Mouse (Mus musculus) intestine, embryonic 14.5 days (tissue): ENCODE data around the gene Carmil1. TPM values are rescaled to one million over a fixed set of nuclear protein-coding genes. Genes with fewer than 3 reads are reported as not detected.

ENCODE experiments used
- ATAC-seq: fragments of 200-750 bp; cut with Nextera tagmentation; replicated peaks from 2 replicates; pipeline ENCODE4 v1.8.0; 2017; ENCODE audit warnings: low read depth, moderate number of reproducible peaks, moderate TSS enrichment, moderate library complexity; ENCODE audit not compliant: low FRiP score, low TSS enrichment
- DNase-seq: peaks from one replicate; pipeline ENCODE4 v3.0.0-alpha.2; 2018; ENCODE audit warnings: low spot score
- H3K27ac ChIP-seq: fragments of 300-500 bp; sonication (generic); 2 replicates; pipeline ENCODE4 v1.5.1; 2014; ENCODE audit warnings: low read depth, mild to moderate bottlenecking, control low read depth
- H3K27me3 ChIP-seq: fragments of 300-500 bp; sonication (generic); replicated peaks from 2 replicates; pipeline ENCODE4 v1.6.1; 2014; ENCODE audit warnings: low read length, control low read depth; ENCODE audit not compliant: control insufficient read depth, insufficient read depth
- H3K36me3 ChIP-seq: fragments of 300-500 bp; sonication (generic); 2 replicates; pipeline ENCODE4 v1.6.1; 2014; ENCODE audit warnings: low read length, control low read depth; ENCODE audit not compliant: control insufficient read depth, insufficient read depth
- H3K4me1 ChIP-seq: fragments of 300-500 bp; sonication (generic); replicated peaks from 2 replicates; pipeline ENCODE4 v1.6.1; 2014; ENCODE audit warnings: low read length, control low read depth, mixed read lengths; ENCODE audit not compliant: control insufficient read depth, insufficient read depth
- H3K4me2 ChIP-seq: fragments of 300-500 bp; sonication (generic); 2 replicates; pipeline ENCODE4 v1.6.1; 2014; ENCODE audit warnings: low read length
- H3K4me3 ChIP-seq: fragments of 300-500 bp; sonication (generic); 2 replicates; pipeline ENCODE4 v1.5.1; 2014; ENCODE audit warnings: low read depth, low read length, control low read depth, mixed read lengths
- H3K9ac ChIP-seq: fragments of 300-500 bp; sonication (generic); 2 replicates; pipeline ENCODE4 v1.6.1; 2014; ENCODE audit warnings: mild to moderate bottlenecking, low read length
- H3K9me3 ChIP-seq: fragments of 300-500 bp; sonication (generic); 2 replicates; pipeline ENCODE4 v1.6.1; 2016; ENCODE audit warnings: low read length, control low read depth; ENCODE audit not compliant: control insufficient read depth
- WGBS: fragments of 180-500 bp; shearing (Covaris S2); extraction: QIAGEN DNeasy Blood & Tissue Kit; methylation state at CpG from one replicate; pipeline ENCODE4 v1.1.7; 2014; 5-methylcytosine and 5-hydroxymethylcytosine counted together
- polyA plus RNA-seq: library from polyadenylated mRNA; unstranded; fragments of >200 nt; fragmentation: Nextera tagmentation; extraction: Ambion mirVana; gene quantifications from 2 replicates; pipeline ENCODE4 v1.2.1, GENCODE M21; 2014

Gene Carmil1
- polyA plus RNA-seq, 1 experiment from 2014 or later, result 43.5 TPM

- DNase-seq, result no peak
- WGBS, result 92% methylated on average over 5 of the region's 5 CpGs
- no peak overlapping the region for H3K4me3 ChIP-seq
Observed at GRCm38 (mm10) chr13:24146541-24146940, 134.1 kb downstream of the Carmil1 start.

GRCm38 (mm10) chr13:24144858-24145257 is 135.7 kb downstream of the Carmil1 start:
- H3K36me3 ChIP-seq, result peaks cover 12% of the 10 kb centered on the region; the same call in 1 of the 2 replicates
- no peak overlapping the region for H3K27ac ChIP-seq
- ATAC-seq (no peak), DNase-seq (no peak)
- H3K4me2 ChIP-seq, result no peak overlapping the region
- WGBS, result 63% methylated on average over 4 of the region's 4 CpGs
- H3K9me3 ChIP-seq, result no peaks in the 10 kb centered on the region
- no peaks in the 10 kb centered on the region for H3K27me3 ChIP-seq
- no peaks in the 10 kb centered on the region for H3K4me1 ChIP-seq
- H3K4me3 ChIP-seq, result no peak overlapping the region
- H3K9ac ChIP-seq, result no peak overlapping the region

More at GRCm38 (mm10) chr13:24146541-24146940, 134.1 kb downstream of the Carmil1 start:
- Histone ChIP-seq H3K4me1 (no peaks in the 10 kb centered on the region), H3K9ac (no peak overlapping the region), H3K27ac (no peak overlapping the region), H3K4me2 (no peak overlapping the region), H3K27me3 (no peaks in the 10 kb centered on the region), H3K9me3 (no peaks in the 10 kb centered on the region), H3K36me3 (peaks cover 8% of the 10 kb centered on the region; the same call in 1 of the 2 replicates)
- ATAC-seq, result no peak

- DNase-seq, result no peak
- H3K36me3 ChIP-seq, result peaks cover 12% of the 10 kb centered on the region; the same call in 1 of the 2 replicates
- 74% methylated on average over 2 of the region's 2 CpGs for WGBS
- H3K4me2 ChIP-seq, result no peak overlapping the region
- no peaks in the 10 kb centered on the region for H3K27me3 ChIP-seq
- no peak for ATAC-seq
- H3K27ac ChIP-seq, result no peak overlapping the region
- no peaks in the 10 kb centered on the region for H3K4me1 ChIP-seq
- no peak overlapping the region for H3K9ac ChIP-seq
- H3K4me3 ChIP-seq, result no peak overlapping the region
- H3K9me3 ChIP-seq, result no peaks in the 10 kb centered on the region
Observed at GRCm38 (mm10) chr13:24144141-24144540, 136.5 kb downstream of the Carmil1 start.

GRCm38 (mm10) chr13:24136836-24137235 is 143.8 kb downstream of the Carmil1 start:
- WGBS, result 89% methylated on average over 5 of the region's 5 CpGs
- Histone ChIP-seq H3K36me3 (peaks cover 15% of the 10 kb centered on the region; the same call in 1 of the 2 replicates), H3K27ac (no peak overlapping the region), H3K9me3 (no peaks in the 10 kb centered on the region), H3K4me3 (no peak overlapping the region), H3K4me1 (0 out of 2 replicates have a peak, but pooled peaks cover 10% of the 10 kb centered on the region), H3K9ac (no peak overlapping the region), H3K27me3 (no peaks in the 10 kb centered on the region), H3K4me2 (no peak overlapping the region)
- DNase-seq (no peak), ATAC-seq (no peak)

GRCm38 (mm10) chr13:24135282-24136230 is 145.0 kb downstream of the Carmil1 start:
- peak; percentile 57 for DNase-seq
- Histone ChIP-seq H3K27ac (peak overlapping the region; percentile 51; the same call in 1 of the 2 replicates), H3K9ac (no peak overlapping the region), H3K27me3 (no peaks in the 10 kb centered on the region), H3K4me3 (no peak overlapping the region), H3K4me2 (peak overlapping the region; percentile 23; the same call in 1 of the 2 replicates), H3K4me1 (0 out of 2 replicates have a peak, but pooled peaks cover 10% of the 10 kb centered on the region), H3K36me3 (peaks cover 8% of the 10 kb centered on the region; the same call in 1 of the 2 replicates), H3K9me3 (no peaks in the 10 kb centered on the region)
- WGBS, result 31% methylated on average over 21 of the region's 21 CpGs
- ATAC-seq, result peak; percentile 87

- Histone ChIP-seq H3K4me2 (no peak overlapping the region), H3K9me3 (no peaks in the 10 kb centered on the region), H3K27me3 (no peaks in the 10 kb centered on the region), H3K36me3 (peaks cover 8% of the 10 kb centered on the region; the same call in 1 of the 2 replicates), H3K4me1 (0 out of 2 replicates have a peak, but pooled peaks cover 10% of the 10 kb centered on the region), H3K4me3 (no peak overlapping the region), H3K9ac (no peak overlapping the region), H3K27ac (no peak overlapping the region)
- ATAC-seq, result no peak
- DNase-seq, result no peak
- 89% methylated on average over 3 of the region's 3 CpGs for WGBS
Observed at GRCm38 (mm10) chr13:24132866-24133265, 147.7 kb downstream of the Carmil1 start.

- ATAC-seq, result no peak
Observed at GRCm38 (mm10) chr13:24131319-24131718, 149.3 kb downstream of the Carmil1 start.

GRCm38 (mm10) chr13:24130741-24131140 is 149.9 kb downstream of the Carmil1 start:
- H3K9ac ChIP-seq, result no peak overlapping the region
- no peak overlapping the region for H3K4me3 ChIP-seq
- no peaks in the 10 kb centered on the region for H3K27me3 ChIP-seq
- no peaks in the 10 kb centered on the region for H3K9me3 ChIP-seq
- DNase-seq (no peak), ATAC-seq (no peak)
- no peaks in the 10 kb centered on the region for H3K36me3 ChIP-seq
- no peak overlapping the region for H3K27ac ChIP-seq
- 0 out of 2 replicates have a peak, but pooled peaks cover 10% of the 10 kb centered on the region for H3K4me1 ChIP-seq
- WGBS, result 94% methylated on average over 2 of the region's 2 CpGs
- H3K4me2 ChIP-seq, result no peak overlapping the region

More at GRCm38 (mm10) chr13:24131319-24131718, 149.3 kb downstream of the Carmil1 start:
- Histone ChIP-seq H3K4me3 (no peak overlapping the region), H3K9ac (no peak overlapping the region), H3K36me3 (no peaks in the 10 kb centered on the region), H3K4me2 (no peak overlapping the region), H3K9me3 (no peaks in the 10 kb centered on the region), H3K27ac (no peak overlapping the region), H3K27me3 (no peaks in the 10 kb centered on the region), H3K4me1 (0 out of 2 replicates have a peak, but pooled peaks cover 10% of the 10 kb centered on the region)
- 90% methylated on average over 5 of the region's 5 CpGs for WGBS
- no peak for DNase-seq
